Mouse (Mus musculus) G1E-ER4 (cell line): ENCODE measurements around the gene Krt83. TPM values are rescaled to one million over a fixed set of nuclear protein-coding genes. Genes with fewer than 3 reads are reported as not detected.

Experiments used
- GATA1 ChIP-seq: IDR thresholded peaks from one replicate; pipeline ENCODE4 v1.8.0; 2012; ENCODE audit warnings: low read length, inconsistent platforms
- polyA plus RNA-seq: library from polyadenylated mRNA; stranded (reverse); fragments of >175 nt; gene quantifications from 2 replicates; pipeline ENCODE4 v1.2.3, GENCODE M21; 2012

Gene Krt83
- polyA plus RNA-seq, 1 experiment, result not detected

DNA sequence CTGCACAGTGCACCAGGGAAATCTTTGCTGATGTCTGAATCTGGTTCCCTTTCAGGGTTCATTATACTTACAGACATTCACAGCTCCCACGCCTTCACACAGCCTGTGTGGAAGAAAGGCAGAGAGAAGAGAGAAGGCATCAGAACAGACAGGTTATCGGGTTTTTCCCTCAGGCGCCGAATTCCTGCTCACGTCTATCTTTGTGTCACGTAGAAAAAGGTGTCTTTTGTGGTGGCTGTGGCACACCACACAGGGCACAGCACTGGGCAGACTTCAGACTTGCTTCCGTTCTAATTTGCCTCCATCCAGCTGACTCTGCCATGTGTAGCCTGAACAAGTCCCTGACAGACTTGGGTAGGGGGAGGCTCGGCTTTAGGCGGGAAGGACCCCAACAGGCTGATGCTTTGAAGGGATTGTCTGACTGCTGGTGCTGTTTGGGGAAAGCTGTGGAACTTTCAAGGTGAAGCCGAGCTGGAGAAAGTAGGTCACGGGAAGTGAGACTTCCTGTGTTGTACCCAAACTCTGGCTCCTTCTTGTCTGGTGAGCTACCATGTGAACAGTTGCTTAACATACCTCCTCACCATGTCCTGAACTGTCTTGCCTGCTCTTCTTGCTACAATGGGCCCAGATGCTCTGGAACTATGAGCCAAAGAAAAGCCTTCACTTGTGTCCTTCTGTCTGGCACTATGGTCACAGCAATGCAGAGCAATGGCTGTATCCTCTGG, 5.2 kb downstream of the Krt83 start:
- TF ChIP-seq GATA1, result no peak

DNA sequence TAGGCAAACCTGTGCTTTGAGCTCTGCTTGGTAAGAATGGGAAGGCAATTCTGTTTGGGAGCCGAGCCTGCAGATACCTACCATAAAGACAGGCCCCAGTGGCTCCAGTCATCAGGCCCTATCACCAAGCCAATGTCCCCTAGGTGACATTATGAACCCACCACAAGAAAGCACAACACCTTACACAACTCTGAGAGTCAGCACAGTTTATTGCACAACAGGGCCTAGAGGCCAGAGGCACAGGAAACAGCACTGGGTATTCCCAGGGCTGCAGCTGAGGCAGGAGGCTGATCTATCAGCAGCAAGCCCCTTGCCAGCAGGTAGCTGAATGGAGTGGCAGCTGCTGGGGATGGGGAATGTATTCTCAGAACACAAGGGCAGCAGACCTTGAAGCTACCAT, 6.4 kb downstream of the Krt83 start:
- no peak for TF ChIP-seq GATA1

DNA sequence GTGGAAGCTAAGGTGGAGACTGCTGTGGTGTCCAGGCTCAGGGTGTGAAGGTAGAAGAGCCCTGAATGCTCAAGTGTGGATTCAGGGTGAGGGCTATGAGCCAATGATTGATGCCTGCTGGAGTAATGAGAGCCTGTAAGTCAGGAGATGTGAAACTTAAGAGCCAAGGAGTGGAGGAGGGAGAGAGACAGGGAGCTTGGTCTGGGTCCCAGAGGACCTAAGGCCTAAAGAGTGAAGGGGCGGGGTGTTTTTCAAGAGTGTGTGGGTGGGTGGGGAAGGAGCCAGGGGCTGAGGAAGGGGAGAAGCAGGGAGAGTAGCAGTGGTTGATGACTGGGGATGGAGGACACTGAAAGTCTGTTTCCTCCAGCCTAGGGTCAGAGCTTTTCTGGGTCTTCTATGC, 7.7 kb downstream of the Krt83 start:
- no peak for TF ChIP-seq GATA1

GRCm38 (mm10) chr15:101482056-101482455, 9.3 kb downstream of the Krt83 start:
- TF ChIP-seq GATA1, result no peak

DNA sequence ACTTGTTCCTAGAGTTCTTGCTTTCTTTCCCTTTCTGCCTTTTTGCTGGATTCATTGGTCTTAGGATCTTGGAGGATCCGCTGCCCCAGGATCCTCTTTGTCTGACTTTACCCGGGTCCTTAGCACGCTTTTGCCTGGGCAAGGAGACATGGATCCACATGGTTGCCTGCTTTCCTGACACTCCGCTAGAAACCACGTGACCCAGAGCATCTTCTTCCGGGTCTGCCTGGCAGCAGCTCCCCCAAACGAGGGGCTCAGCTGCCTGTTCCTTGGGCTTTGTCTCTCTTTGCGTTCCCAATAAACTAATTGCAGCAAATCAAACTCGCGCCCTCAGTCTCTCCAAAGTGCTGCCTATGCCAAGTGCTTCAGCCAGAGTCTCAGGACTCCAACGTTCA, 11.6 kb downstream of the Krt83 start:
- TF ChIP-seq GATA1, result no peak

DNA sequence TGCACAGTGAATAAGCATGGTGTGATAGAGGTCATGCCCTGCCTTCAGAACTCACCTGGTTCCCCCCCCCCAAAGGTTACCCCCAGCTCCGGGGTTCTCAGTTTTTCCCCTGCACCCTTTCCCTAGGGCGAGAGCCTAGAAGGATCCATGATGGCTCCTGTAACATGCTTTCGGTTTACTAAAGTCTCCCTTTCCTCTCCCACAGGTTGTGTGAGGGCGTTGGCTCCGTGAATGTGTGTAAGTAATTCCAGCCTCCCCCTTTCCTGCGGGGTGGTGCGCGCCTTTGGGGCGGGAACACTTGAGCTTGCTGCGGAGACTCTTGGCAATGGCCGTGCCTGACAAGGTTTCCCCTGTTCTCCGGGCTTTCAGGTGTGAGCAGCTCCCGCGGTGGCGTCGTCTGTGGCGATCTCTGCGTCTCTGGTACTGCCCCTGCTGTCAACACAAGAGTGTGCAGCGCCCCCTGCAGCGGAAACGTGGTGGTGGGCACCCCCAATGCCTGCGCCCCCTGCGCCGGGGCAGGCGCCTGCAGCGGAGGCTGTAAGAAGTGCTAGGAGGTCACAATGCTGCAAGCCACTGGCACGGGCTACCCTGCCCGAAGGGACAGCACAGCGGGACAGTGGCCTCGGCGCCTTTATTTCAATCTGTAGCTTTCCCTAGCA, 12.2 kb downstream of the Krt83 start:
- TF ChIP-seq GATA1, result no peak

DNA sequence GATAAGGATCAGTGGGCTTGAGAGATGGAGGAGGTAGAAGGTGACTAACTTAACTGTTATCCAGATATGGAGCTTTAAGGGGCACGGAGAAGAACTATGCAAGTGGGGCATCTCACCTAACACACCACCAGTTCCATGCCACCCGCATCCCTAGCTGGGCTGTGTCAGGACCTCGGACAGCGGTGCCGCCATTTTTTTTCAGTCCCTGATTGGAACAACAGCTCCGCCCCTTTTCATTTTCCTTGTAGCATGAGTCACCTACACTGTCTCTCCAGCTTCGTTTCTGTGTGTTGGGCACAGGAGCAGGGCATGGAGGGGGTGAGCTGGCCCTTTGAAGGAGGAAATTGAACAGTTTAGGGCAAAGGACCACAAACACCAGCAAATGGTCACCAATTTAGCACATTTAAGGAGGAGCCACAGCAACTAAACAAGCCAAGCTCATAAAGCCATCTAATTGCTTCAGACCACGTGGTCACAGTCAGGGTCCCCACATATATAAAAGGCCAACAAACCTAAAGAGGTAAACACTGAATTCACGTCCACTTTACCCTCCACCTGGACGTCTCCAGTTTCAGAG, 18.3 kb downstream of the Krt83 start, which contains the start of gene Krt86:
Gene Krt86 (plus strand): TSS at position 527 of the 577 bp plus-strand sequence.
- TF ChIP-seq GATA1, result no peak

- no peak for TF ChIP-seq GATA1
Measured at GRCm38 (mm10) chr15:101469093-101469492, 22.2 kb downstream of the Krt83 start.

GRCm38 (mm10) chr15:101463651-101464050, 27.7 kb downstream of the Krt83 start, which contains the start of gene Krt81:
TSS of gene Krt81 (minus strand) at chr15:101463751.
- no peak for TF ChIP-seq GATA1

DNA sequence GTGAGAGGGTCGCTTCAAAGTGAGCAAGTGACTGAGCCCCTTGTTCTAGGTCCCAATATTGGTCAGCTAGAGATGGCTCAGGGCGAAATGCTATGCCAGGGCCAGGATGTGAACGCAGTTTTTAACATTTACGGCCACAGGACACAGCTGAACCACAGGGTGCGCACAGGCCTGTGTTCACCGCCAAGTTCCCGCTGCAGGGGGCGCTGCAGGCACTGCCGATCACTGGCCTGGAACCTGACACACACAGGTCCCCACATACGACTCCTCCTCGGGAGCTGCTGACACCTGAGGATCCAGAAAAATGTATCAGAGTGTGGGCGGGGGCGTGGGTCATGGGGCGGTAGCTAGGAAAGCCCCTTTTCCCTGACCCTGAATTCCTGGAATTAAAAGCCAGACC, 32.0 kb downstream of the Krt83 start:
- no peak for TF ChIP-seq GATA1

DNA sequence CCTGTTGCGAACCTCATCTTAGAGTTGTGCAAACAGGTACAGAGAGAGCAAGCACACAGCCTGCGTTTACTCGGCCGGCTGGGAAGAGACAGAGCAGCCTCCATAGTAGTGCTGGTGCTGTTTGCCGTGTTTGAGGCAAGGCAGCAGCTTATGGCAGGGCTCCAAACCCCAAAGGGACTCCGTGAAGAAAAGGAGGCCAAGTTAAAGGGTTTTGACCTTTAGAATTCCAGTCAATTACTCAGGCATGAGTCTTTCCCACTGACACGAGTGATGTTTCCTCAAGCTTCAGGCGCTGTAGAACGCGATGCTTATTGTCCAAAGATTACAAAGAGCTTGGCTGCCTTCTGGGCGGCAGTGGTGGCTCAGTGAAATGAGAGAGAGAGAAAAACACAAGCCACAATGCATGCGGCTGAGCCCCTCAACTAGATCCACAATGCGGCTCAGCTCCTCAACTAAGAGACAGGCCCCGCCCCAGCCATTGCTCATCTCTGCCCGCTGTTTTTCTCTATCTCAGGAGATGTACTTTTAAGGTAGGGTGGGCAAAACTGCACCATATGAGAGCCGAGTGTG, 32.9 kb downstream of the Krt83 start:
- no peak for TF ChIP-seq GATA1

- TF ChIP-seq GATA1, result no peak
Measured at GRCm38 (mm10) chr15:101455891-101456290, 35.4 kb downstream of the Krt83 start.

- TF ChIP-seq GATA1, result no peak
Measured at GRCm38 (mm10) chr15:101455292-101455691, 36.0 kb downstream of the Krt83 start.

DNA sequence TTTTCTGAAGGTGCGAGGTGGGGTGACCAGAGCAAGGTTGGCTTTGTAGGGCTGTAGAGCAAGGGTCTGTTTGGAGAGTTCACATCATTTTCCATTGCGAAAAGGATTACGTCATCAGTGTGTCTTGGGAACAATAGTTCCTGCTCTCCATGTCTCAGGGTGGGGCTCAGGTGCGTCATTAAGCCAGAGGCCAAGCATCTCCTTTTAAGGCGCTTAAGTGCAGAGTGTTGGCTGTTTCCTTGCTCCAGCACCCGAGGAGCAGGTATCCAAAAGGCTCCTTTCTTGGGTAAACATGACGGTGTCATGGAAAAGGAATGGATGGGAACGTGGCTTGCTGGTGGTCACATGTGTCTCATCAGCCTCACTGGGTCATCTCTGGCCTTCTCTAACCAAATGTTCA, 36.5 kb downstream of the Krt83 start:
- TF ChIP-seq GATA1, result no peak

GRCm38 (mm10) chr15:101453093-101453736, 38.1 kb downstream of the Krt83 start:
- no peak for TF ChIP-seq GATA1

GRCm38 (mm10) chr15:101447444-101447843, 43.9 kb downstream of the Krt83 start, which contains the start of gene Krt88:
TSS of gene Krt88 (plus strand) at chr15:101447744.
- no peak for TF ChIP-seq GATA1
